Mouse (Mus musculus): ENCODE measurements around the gene Ccl2. TPM values are rescaled to one million over a fixed set of nuclear protein-coding genes. Genes with fewer than 3 reads are reported as not detected.

The Ccl2 gene
- total and polyA plus RNA-seq, 3 experiments: 0.21 to 0.49 TPM; not detected in 1

DNA sequence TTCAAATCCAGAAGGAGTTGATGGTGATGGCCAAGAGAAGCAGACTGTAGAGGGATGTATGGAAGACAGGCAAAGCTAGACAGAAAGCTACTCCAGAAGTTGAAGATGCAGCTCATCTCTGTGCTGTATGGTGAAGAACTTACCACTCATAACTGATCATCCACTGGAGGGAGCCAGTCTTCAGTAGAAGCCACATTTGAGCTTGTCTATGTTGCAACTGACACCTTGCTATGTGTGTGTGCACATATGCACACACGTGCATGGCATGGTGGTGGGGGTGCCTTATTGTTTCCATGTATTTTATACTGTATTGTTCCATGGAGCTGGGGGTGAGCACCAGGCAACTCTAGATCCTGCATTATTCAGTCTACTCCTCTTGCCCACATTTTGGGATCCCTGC is 37.0 kb downstream of the Ccl2 start:
- in situ Hi-C loops (cut with MboI; ENCODE audit: low pct_ligation_motif_present, low pct_unique_long_range_greater_than_20kb, low sequenced_read_pairs) (loop anchor here (10.0 kb wide), 1 partner anchor 102 kb away; no protein-coding TSS in a partner anchor), dilution Hi-C loops (cut with MboI; ENCODE audit: extremely low pct_ligation_motif_present, extremely low pct_unique_long_range_greater_than_20kb, low sequenced_read_pairs) (no loop called here)
- Histone ChIP-seq H3K27me3 (replicated peaks) (peaks cover 24% of the 10 kb centered on the region), H3K27ac (ENCODE audit: insufficient read depth, low read depth) (no peak overlapping the region), H3K9ac (ENCODE audit: insufficient read depth, low read depth) (no peak overlapping the region), H3K4me2 (ENCODE audit: insufficient read depth, low read depth, poor library complexity, severe bottlenecking) (no peak overlapping the region), H3K36me3 (replicated peaks in 1 of 2; ENCODE audit: control insufficient read depth in 1 of 2, insufficient read depth in 1 of 2, low read length in 1 of 2) (no peaks in the 10 kb centered on the region), H3K4me3 (replicated peaks in 1 of 3; ENCODE audit: low read depth in 2 of 3, low read length in 2 of 3, poor library complexity in 1 of 3) (no peak overlapping the region), H3K4me1 (ENCODE audit: control insufficient read depth in 1 of 2, insufficient read depth in 2 of 2) (peaks cover 0 to 4% of the 10 kb centered on the region in 2 experiments; a peak in 2 of 4 replicates), H3K79me2 (replicated peaks; ENCODE audit: control insufficient read depth, extremely low read depth, insufficient read depth, poor library complexity, severe bottlenecking) (no peaks in the 10 kb centered on the region), H3K9me3 (replicated peaks; ENCODE audit: low read length) (peaks cover 3% of the 10 kb centered on the region)
- TF ChIP-seq USF2 (conservative IDR thresholded peaks at IDR 0.05; ENCODE audit: low read depth, low read length) (no peak), BHLHE40 (IDR thresholded peaks at IDR 0.05; ENCODE audit: low read depth, low read length) (peak; percentile 66), RAD21 (IDR thresholded peaks at IDR 0.05; ENCODE audit: low read depth, low read length) (peak; percentile 63), IRF4 (IDR thresholded peaks at IDR 0.05; ENCODE audit: low read depth, low read length) (0 out of 2 replicates have a peak, but pooled peaks have one; percentile 11), E2F4 (IDR thresholded peaks at IDR 0.05; ENCODE audit: insufficient replicate concordance, low read depth, low read length) (no peak), CTCF (conservative IDR thresholded peaks at IDR 0.05 in 1 of 2, IDR thresholded peaks at IDR 0.05 in 1 of 2; ENCODE audit: low read depth in 2 of 2, low read length in 2 of 2) (peak in 1 of 2 experiments; percentile 77; a peak in 3 of 4 replicates), MYC (IDR thresholded peaks at IDR 0.05; ENCODE audit: low read depth, low read length) (0 out of 2 replicates have a peak, but pooled peaks have one; percentile 24), MAX (IDR thresholded peaks at IDR 0.05; ENCODE audit: low read length) (no peak; the same call in 1 of the 2 replicates), SMC3 (IDR thresholded peaks at IDR 0.05; ENCODE audit: low read depth, low read length) (peak; percentile 73)
- peak; percentile 35 for DNase-seq (ENCODE audit: extremely low read depth)

DNA sequence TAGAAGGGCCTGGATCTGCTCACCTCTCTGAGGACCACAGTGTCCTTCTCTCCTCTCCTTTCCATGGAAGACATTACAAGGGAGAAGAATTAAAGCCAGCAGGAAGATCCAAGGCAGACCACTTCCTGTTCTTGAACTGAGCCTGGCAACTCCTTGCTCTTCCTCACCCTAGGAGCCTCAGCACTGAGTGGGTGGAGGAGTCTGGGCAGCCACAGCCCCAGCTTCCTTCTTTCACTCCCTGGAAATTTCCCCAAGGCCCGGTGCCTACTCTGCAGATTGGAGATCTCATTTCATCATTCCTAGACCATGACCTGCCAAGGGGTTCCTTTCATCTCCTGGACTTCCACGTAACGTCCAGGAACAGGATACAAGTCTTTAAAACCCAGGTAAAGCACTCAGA is 37.6 kb downstream of the Ccl2 start:
- no peak overlapping the region for H3K9ac ChIP-seq (ENCODE audit: insufficient read depth, low read depth)
- in situ Hi-C loops (cut with MboI; ENCODE audit: low pct_ligation_motif_present, low pct_unique_long_range_greater_than_20kb, low sequenced_read_pairs): loop anchor here (10.0 kb wide), 1 partner anchor 102 kb away; no protein-coding TSS in a partner anchor
- TF ChIP-seq UBTF (IDR thresholded peaks at IDR 0.05; ENCODE audit: low read depth, low read length): no peak
- no peak for TF ChIP-seq BHLHE40 (IDR thresholded peaks at IDR 0.05; ENCODE audit: low read depth, low read length)
- TF ChIP-seq SMC3 (IDR thresholded peaks at IDR 0.05; ENCODE audit: low read depth, low read length): no peak
- no peak overlapping the region for H3K27ac ChIP-seq (ENCODE audit: insufficient read depth, low read depth)
- dilution Hi-C loops (cut with MboI; ENCODE audit: extremely low pct_ligation_motif_present, extremely low pct_unique_long_range_greater_than_20kb, low sequenced_read_pairs): no loop called here
- DNase-seq (ENCODE audit: extremely low read depth): no peak
- H3K36me3 ChIP-seq (replicated peaks in 1 of 2; ENCODE audit: control insufficient read depth in 1 of 2, insufficient read depth in 1 of 2, low read length in 1 of 2): no peaks in the 10 kb centered on the region
- H3K27me3 ChIP-seq (replicated peaks): peaks cover 30% of the 10 kb centered on the region
- H3K4me2 ChIP-seq (ENCODE audit: insufficient read depth, low read depth, poor library complexity, severe bottlenecking): no peak overlapping the region
- H3K79me2 ChIP-seq (replicated peaks; ENCODE audit: control insufficient read depth, extremely low read depth, insufficient read depth, poor library complexity, severe bottlenecking): no peaks in the 10 kb centered on the region
- peaks cover 3% of the 10 kb centered on the region for H3K9me3 ChIP-seq (replicated peaks; ENCODE audit: low read length)
- no peak overlapping the region for H3K4me3 ChIP-seq (replicated peaks in 1 of 3; ENCODE audit: low read depth in 2 of 3, low read length in 2 of 3, poor library complexity in 1 of 3)
- H3K4me1 ChIP-seq (ENCODE audit: control insufficient read depth in 1 of 2, insufficient read depth in 2 of 2): peaks cover 0 to 4% of the 10 kb centered on the region in 2 experiments; a peak in 2 of 4 replicates

DNA sequence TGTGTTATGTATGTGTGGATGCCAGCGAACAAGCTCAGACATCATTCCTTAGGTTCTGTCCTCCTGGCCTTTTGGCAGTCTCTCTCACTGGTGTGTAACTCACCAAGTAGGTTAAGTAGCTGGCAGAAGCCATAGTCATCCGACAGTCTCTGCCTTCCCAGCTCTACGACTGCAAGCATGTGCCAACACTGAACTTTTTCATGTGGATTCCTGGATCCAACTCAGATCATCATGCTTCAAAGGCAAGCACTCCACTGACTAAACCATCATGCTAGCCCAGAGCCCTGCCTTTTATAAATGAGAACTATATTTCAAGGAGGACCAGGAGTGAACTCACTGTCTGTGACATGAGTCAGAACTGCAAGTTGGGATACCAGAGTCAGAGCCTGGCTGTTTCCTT is 38.3 kb downstream of the Ccl2 start:
- Histone ChIP-seq H3K27me3 (replicated peaks) (peaks cover 36% of the 10 kb centered on the region), H3K4me3 (replicated peaks in 1 of 3; ENCODE audit: low read depth in 2 of 3, low read length in 2 of 3, poor library complexity in 1 of 3) (no peak overlapping the region), H3K4me2 (ENCODE audit: insufficient read depth, low read depth, poor library complexity, severe bottlenecking) (no peak overlapping the region), H3K79me2 (replicated peaks; ENCODE audit: control insufficient read depth, extremely low read depth, insufficient read depth, poor library complexity, severe bottlenecking) (no peaks in the 10 kb centered on the region), H3K9ac (ENCODE audit: insufficient read depth, low read depth) (no peak overlapping the region), H3K36me3 (replicated peaks in 1 of 2; ENCODE audit: control insufficient read depth in 1 of 2, insufficient read depth in 1 of 2, low read length in 1 of 2) (no peaks in the 10 kb centered on the region), H3K27ac (ENCODE audit: insufficient read depth, low read depth) (no peak overlapping the region), H3K9me3 (replicated peaks; ENCODE audit: low read length) (peaks cover 3% of the 10 kb centered on the region), H3K4me1 (ENCODE audit: control insufficient read depth in 1 of 2, insufficient read depth in 2 of 2) (peaks cover 0 to 4% of the 10 kb centered on the region in 2 experiments; a peak in 2 of 4 replicates)
- DNase-seq (ENCODE audit: extremely low read depth): no peak
- in situ Hi-C loops (cut with MboI; ENCODE audit: low pct_ligation_motif_present, low pct_unique_long_range_greater_than_20kb, low sequenced_read_pairs) (loop anchor here (10.0 kb wide), 1 partner anchor 101 kb away; no protein-coding TSS in a partner anchor), dilution Hi-C loops (cut with MboI; ENCODE audit: extremely low pct_ligation_motif_present, extremely low pct_unique_long_range_greater_than_20kb, low sequenced_read_pairs) (no loop called here)
- TF ChIP-seq CTCF (conservative IDR thresholded peaks at IDR 0.05 in 1 of 2, IDR thresholded peaks at IDR 0.05 in 1 of 2; ENCODE audit: low read depth in 2 of 2, low read length in 2 of 2) (no peak), IRF4 (IDR thresholded peaks at IDR 0.05; ENCODE audit: low read depth, low read length) (no peak)

All from CH12.LX (cell line).